Mouse (Mus musculus) cortical plate, adult 2 months (tissue): Measurements from ENCODE around the gene Gbp9.

Source experiments
- CTCF ChIP-seq: fragments of 200-500 bp; IDR thresholded peaks from 2 replicates; pipeline ENCODE4 v1.5.1; 2011; ENCODE audit warnings: mild to moderate bottlenecking, control low read depth, low read length; ENCODE audit not compliant: insufficient read depth; ENCODE audit errors: extremely low read depth
- POLR2A ChIP-seq: fragments of 200-500 bp; IDR thresholded peaks from 2 replicates; pipeline ENCODE4 v1.6.1; 2011; ENCODE audit warnings: mild to moderate bottlenecking, low read length, control low read depth; ENCODE audit not compliant: insufficient read depth; ENCODE audit errors: extremely low read depth

DNA sequence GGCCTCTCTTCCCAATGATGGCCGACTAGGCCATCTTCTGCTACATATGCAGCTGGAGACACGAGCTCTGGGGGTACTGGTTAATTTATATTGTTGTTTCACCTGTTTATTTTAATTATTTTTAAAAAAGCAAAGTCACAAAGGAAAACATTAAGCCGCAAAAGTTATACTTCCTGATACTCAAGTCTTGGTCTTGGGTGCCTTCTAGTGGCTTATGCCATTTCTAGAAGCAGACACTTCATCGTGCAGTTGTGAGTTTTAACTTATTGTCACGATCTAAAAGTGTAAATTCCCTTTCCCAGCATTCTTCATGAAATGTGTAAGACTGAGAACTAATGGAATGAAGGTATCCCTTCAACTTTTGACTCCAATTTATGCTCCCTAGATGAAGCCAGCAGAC is 17.2 kb upstream of the Gbp9 start:
- TF ChIP-seq POLR2A (no peak), CTCF (no peak)
